Mouse (Mus musculus) gastrocnemius, postnatal 25 days (tissue): Measurements from ENCODE around the gene Hspa12b. TPM values are rescaled to one million over a fixed set of nuclear protein-coding genes. Genes with fewer than 3 reads are reported as not detected.

Experiments used
- DNase-seq: peaks from one replicate; pipeline ENCODE4 v3.0.0; 2022
- long read RNA-seq, 2 experiments: library from polyadenylated mRNA; stranded (forward); transcript quantifications; one replicate each; pipeline ENCODE4 v2.0.0; 2021
- total RNA-seq, 2 experiments: library from RNA; stranded (reverse); gene quantifications; 1 replicate in 1 of 2; 2 replicates in 1 of 2; pipeline ENCODE4 v1.2.3; 2021

Hspa12b gene
- 10 to 100 TPM; 14.5 to 16.6 TPM for total RNA-seq
- long read RNA-seq, experiment 1, partial matches to known transcripts: 1 of 8 reads
- long read RNA-seq, experiment 1, other reads (novel, unspliced or antisense): 6 of 8 reads
- long read RNA-seq, experiment 2, partial matches to known transcripts: 1 of 7 reads
- long read RNA-seq, experiment 2, other reads (novel, unspliced or antisense): 4 of 7 reads

GRCm38 (mm10) chr2:131127161-131127730 lies at the start of gene Hspa12b:
Hspa12b (plus strand) TSS chr2:131127280.
- peak; percentile 80 for DNase-seq

- DNase-seq: no peak
Observed at GRCm38 (mm10) chr2:131080507-131080906, 46.6 kb upstream of the Hspa12b start.

GRCm38 (mm10) chr2:131084206-131084605 lies 42.9 kb upstream of the Hspa12b start:
- DNase-seq: no peak

- no peak for DNase-seq
Observed at GRCm38 (mm10) chr2:131086667-131087390, 40.3 kb upstream of the Hspa12b start, which contains the start of gene Siglec1. Siglec1 (minus strand) TSS chr2:131086765.

- no peak for DNase-seq
Observed at GRCm38 (mm10) chr2:131088581-131088980, 38.5 kb upstream of the Hspa12b start.

- DNase-seq: no peak
Observed at GRCm38 (mm10) chr2:131089634-131090033, 37.4 kb upstream of the Hspa12b start.

- DNase-seq: peak; percentile 16
Observed at GRCm38 (mm10) chr2:131090852-131091251, 36.2 kb upstream of the Hspa12b start.

- DNase-seq: no peak
Observed at GRCm38 (mm10) chr2:131093577-131093976, 33.5 kb upstream of the Hspa12b start.

- DNase-seq: peak; percentile 61
Observed at GRCm38 (mm10) chr2:131094823-131095222, 32.3 kb upstream of the Hspa12b start.

GRCm38 (mm10) chr2:131096101-131096795 lies 30.8 kb upstream of the Hspa12b start:
- DNase-seq: peak; percentile 71

GRCm38 (mm10) chr2:131097087-131097486 lies 30.0 kb upstream of the Hspa12b start:
- DNase-seq: peak; percentile 3

GRCm38 (mm10) chr2:131101530-131101929 lies 25.6 kb upstream of the Hspa12b start:
- peak; percentile 3 for DNase-seq

GRCm38 (mm10) chr2:131104021-131104420 lies 23.1 kb upstream of the Hspa12b start:
- DNase-seq: peak; percentile 41

- DNase-seq: peak; percentile 2
Observed at GRCm38 (mm10) chr2:131105061-131105460, 22.0 kb upstream of the Hspa12b start.

GRCm38 (mm10) chr2:131105989-131106388 lies 21.1 kb upstream of the Hspa12b start:
- peak; percentile 1 for DNase-seq

- no peak for DNase-seq
Observed at GRCm38 (mm10) chr2:131118968-131119574, 8.0 kb upstream of the Hspa12b start.

- no peak for DNase-seq
Observed at GRCm38 (mm10) chr2:131124166-131124565, 2.9 kb upstream of the Hspa12b start.

- DNase-seq: no peak
Observed at GRCm38 (mm10) chr2:131125157-131125963, 1.7 kb upstream of the Hspa12b start.

- DNase-seq: no peak
Observed at GRCm38 (mm10) chr2:131125964-131126815, 890 bp upstream of the Hspa12b start.

- no peak for DNase-seq
Observed at GRCm38 (mm10) chr2:131128211-131128610, 1.1 kb downstream of the Hspa12b start.
